Mouse (Mus musculus) C2C12 (cell line): Measurements from ENCODE around the gene Hdac7.

ENCODE experiments used
- CEBPB ChIP-seq: IDR thresholded peaks from one replicate; pipeline ENCODE4 v1.6.1; 2011; ENCODE audit warnings: low read depth, mild to moderate bottlenecking, control low read depth, moderate library complexity
- CTCF ChIP-seq: IDR thresholded peaks from one replicate; pipeline ENCODE4 v1.5.1; 2011; ENCODE audit not compliant: control insufficient read depth, insufficient read depth, insufficient read length
- MYOD1 ChIP-seq: IDR thresholded peaks from one replicate; pipeline ENCODE4 v1.6.1; 2011; ENCODE audit warnings: low read depth; ENCODE audit not compliant: control insufficient read depth, insufficient read length
- USF1 ChIP-seq: IDR thresholded peaks from one replicate; pipeline ENCODE4 v1.6.1; 2011; ENCODE audit warnings: low read depth, mild to moderate bottlenecking, control low read depth, moderate library complexity

- TF ChIP-seq CTCF = no peak
- no peak for TF ChIP-seq MYOD1
- TF ChIP-seq CEBPB = no peak
- TF ChIP-seq USF1 = no peak
Observed at GRCm38 (mm10) chr15:97892506-97892905, 48.2 kb upstream of the Hdac7 start.
